Mouse (Mus musculus) midbrain, embryonic 12.5 days (tissue): Measurements from ENCODE around the gene Lipm. TPM values are rescaled to one million over a fixed set of nuclear protein-coding genes. Genes with fewer than 3 reads are reported as not detected.

Source experiments
- ATAC-seq: fragments of 200-750 bp; cut with Nextera tagmentation; 2 replicates; pipeline ENCODE4 v1.8.0; 2017; ENCODE audit warnings: low read depth, moderate TSS enrichment, moderate library complexity; ENCODE audit not compliant: low FRiP score
- H3K27ac ChIP-seq: fragments of 300-500 bp; sonication (generic); replicated peaks from 2 replicates; pipeline ENCODE4 v1.5.1; 2016; ENCODE audit warnings: mild to moderate bottlenecking
- H3K27me3 ChIP-seq: fragments of 300-500 bp; sonication (generic); 2 replicates; pipeline ENCODE4 v1.6.1; 2016; ENCODE audit warnings: mild to moderate bottlenecking
- H3K36me3 ChIP-seq: fragments of 300-500 bp; sonication (generic); 2 replicates; pipeline ENCODE4 v1.6.1; 2016
- H3K4me1 ChIP-seq: fragments of 300-500 bp; sonication (generic); 2 replicates; pipeline ENCODE4 v1.6.1; 2016
- H3K4me2 ChIP-seq: fragments of 300-500 bp; sonication (generic); replicated peaks from 2 replicates; pipeline ENCODE4 v1.6.1; 2016; ENCODE audit warnings: mild to moderate bottlenecking, moderate library complexity
- H3K4me3 ChIP-seq: fragments of 300-500 bp; sonication (generic); 2 replicates; pipeline ENCODE4 v1.5.1; 2016; ENCODE audit warnings: mild to moderate bottlenecking
- H3K9ac ChIP-seq: fragments of 300-500 bp; sonication (generic); replicated peaks from 2 replicates; pipeline ENCODE4 v1.6.1; 2016; ENCODE audit warnings: mild to moderate bottlenecking, moderate library complexity
- H3K9me3 ChIP-seq: fragments of 300-500 bp; sonication (generic); 2 replicates; pipeline ENCODE4 v1.6.1; 2016; ENCODE audit warnings: mild to moderate bottlenecking
- WGBS: fragments of 180-500 bp; shearing (Covaris S2); methylation state at CpG from one replicate; pipeline ENCODE4 v1.1.7; 2016; 5-methylcytosine and 5-hydroxymethylcytosine counted together
- polyA plus RNA-seq: library from polyadenylated mRNA; unstranded; fragments of >200 nt; fragmentation: Nextera tagmentation; extraction: Ambion mirVana; gene quantifications from 2 replicates; pipeline ENCODE4 v1.2.1, GENCODE M21; 2016

The Lipm gene
- polyA plus RNA-seq, 1 experiment from 2014 or later, result not detected

DNA sequence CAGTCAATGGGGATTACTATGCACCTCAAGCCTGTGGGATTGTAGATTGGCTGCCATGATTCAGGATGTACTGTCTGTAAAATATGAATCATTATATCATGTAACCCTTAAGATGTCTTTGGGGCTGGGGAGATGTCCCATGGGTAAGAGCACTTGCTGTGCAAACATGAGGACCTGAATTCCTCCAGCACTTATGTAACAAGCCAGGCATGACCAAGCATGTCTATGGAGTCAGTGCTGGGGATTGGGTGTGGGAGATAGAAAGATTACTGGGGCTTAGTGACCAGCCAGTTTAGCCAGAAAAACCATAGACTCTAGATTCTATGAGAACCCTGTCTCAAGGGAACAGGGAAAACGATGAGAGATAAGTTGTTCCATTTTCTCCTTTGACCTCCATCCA is 18.4 kb downstream of the Lipm start:
- Histone ChIP-seq H3K36me3 (no peaks in the 10 kb centered on the region), H3K4me3 (no peak overlapping the region), H3K4me2 (no peak overlapping the region), H3K4me1 (no peaks in the 10 kb centered on the region), H3K9ac (no peak overlapping the region), H3K27ac (no peak overlapping the region), H3K9me3 (no peaks in the 10 kb centered on the region), H3K27me3 (no peaks in the 10 kb centered on the region)
- ATAC-seq, result no peak
- WGBS, result 80% methylated on average over 1 of the region's 1 CpGs

DNA sequence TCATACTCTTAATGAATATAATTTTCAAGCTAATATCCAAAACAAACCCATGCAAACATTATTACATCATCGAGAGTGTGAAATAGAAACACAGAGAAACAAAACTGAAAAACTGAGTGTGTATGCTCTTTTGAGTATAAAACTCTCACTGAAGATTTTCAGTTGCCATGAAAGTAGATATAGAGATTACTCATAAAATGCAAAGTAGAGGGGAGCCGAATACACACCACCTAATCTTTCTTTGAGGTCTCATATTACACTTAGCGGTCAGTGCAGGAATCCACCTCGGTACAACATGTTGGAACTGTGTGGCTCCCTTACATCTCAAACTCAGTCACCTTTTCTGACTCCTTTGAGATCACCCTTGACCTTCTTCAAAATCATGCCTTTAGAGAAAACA is 18.9 kb downstream of the Lipm start:
- Histone ChIP-seq H3K4me3 (no peak overlapping the region), H3K27ac (no peak overlapping the region), H3K9me3 (no peaks in the 10 kb centered on the region), H3K4me2 (no peak overlapping the region), H3K36me3 (no peaks in the 10 kb centered on the region), H3K9ac (no peak overlapping the region), H3K27me3 (no peaks in the 10 kb centered on the region), H3K4me1 (no peaks in the 10 kb centered on the region)
- no peak for ATAC-seq
- 79% methylated on average over 4 of the region's 4 CpGs for WGBS

- H3K27me3 ChIP-seq, result no peaks in the 10 kb centered on the region
- H3K9me3 ChIP-seq, result no peaks in the 10 kb centered on the region
- no peak overlapping the region for H3K27ac ChIP-seq
- no peak overlapping the region for H3K4me2 ChIP-seq
- no peak for ATAC-seq
- no peaks in the 10 kb centered on the region for H3K4me1 ChIP-seq
- H3K4me3 ChIP-seq, result no peak overlapping the region
- WGBS, result 72% methylated on average over 3 of the region's 3 CpGs
- no peak overlapping the region for H3K9ac ChIP-seq
- no peaks in the 10 kb centered on the region for H3K36me3 ChIP-seq
Observed at GRCm38 (mm10) chr19:34120107-34120731, 19.5 kb downstream of the Lipm start.

GRCm38 (mm10) chr19:34138720-34139430 is 38.1 kb downstream of the Lipm start:
- Histone ChIP-seq H3K27ac (no peak overlapping the region), H3K36me3 (no peaks in the 10 kb centered on the region), H3K4me3 (no peak overlapping the region), H3K27me3 (no peaks in the 10 kb centered on the region), H3K9me3 (no peaks in the 10 kb centered on the region), H3K4me2 (no peak overlapping the region), H3K4me1 (no peaks in the 10 kb centered on the region), H3K9ac (no peak overlapping the region)
- ATAC-seq, result no peak
- 83% methylated on average over 6 of the region's 6 CpGs for WGBS

DNA sequence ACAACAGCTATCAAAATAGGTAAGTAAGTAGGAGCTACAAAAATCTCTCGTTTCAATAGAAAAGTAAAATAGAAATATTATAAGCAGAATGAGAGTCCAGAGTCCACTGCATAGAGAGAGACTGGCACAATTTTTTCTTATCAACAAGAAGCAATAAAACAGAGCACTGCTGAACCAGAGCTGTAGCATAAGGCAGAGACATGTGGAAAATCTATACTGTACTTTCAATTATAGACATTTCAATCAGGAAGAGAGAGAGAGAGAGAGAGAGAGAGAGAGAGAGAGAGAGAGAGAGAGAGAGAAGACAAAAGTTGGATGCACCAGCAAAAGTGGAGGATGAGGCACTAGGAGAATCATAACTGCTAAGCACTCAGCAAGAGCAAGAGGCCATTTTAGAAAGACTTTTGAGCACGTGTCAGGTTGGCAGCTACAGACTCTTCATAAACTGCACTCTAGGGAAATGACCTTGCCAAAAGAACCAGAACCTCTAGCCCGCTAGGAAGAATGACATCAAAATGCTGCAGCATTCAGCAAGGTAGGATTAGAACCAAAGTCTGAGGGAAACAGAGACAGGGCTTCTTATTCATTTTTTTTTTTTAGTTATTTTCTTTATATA is 38.8 kb downstream of the Lipm start:
- Histone ChIP-seq H3K4me3 (no peak overlapping the region), H3K4me1 (no peaks in the 10 kb centered on the region), H3K9me3 (no peaks in the 10 kb centered on the region), H3K27ac (no peak overlapping the region), H3K4me2 (no peak overlapping the region), H3K27me3 (no peaks in the 10 kb centered on the region), H3K36me3 (no peaks in the 10 kb centered on the region), H3K9ac (no peak overlapping the region)
- no peak for ATAC-seq
- WGBS, result 80% methylated on average over 3 of the region's 3 CpGs

DNA sequence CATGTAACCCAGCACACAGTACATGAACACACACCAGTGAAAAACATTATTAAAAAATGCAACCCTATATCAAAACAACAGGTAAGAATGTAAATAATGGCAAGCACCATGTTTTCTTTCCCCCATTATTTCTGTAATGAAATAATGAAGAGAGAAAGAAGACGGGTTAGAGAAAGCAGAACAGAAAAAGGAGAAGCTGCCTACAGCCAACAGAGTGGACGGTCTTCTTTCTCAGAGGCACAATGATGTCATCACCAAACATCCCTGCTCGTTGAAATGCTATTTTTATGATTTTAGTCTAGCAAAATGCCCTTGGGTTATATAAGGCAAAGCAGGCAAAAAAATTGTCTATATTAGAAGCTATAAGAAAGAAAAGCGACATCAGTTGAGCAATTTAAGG is 47.7 kb downstream of the Lipm start:
- no peak overlapping the region for H3K4me2 ChIP-seq
- no peaks in the 10 kb centered on the region for H3K9me3 ChIP-seq
- no peak for ATAC-seq
- H3K27ac ChIP-seq, result no peak overlapping the region
- no peaks in the 10 kb centered on the region for H3K4me1 ChIP-seq
- H3K36me3 ChIP-seq, result no peaks in the 10 kb centered on the region
- no peak overlapping the region for H3K4me3 ChIP-seq
- no peaks in the 10 kb centered on the region for H3K27me3 ChIP-seq
- H3K9ac ChIP-seq, result no peak overlapping the region
- WGBS, result 81% methylated on average over 4 of the region's 4 CpGs

DNA sequence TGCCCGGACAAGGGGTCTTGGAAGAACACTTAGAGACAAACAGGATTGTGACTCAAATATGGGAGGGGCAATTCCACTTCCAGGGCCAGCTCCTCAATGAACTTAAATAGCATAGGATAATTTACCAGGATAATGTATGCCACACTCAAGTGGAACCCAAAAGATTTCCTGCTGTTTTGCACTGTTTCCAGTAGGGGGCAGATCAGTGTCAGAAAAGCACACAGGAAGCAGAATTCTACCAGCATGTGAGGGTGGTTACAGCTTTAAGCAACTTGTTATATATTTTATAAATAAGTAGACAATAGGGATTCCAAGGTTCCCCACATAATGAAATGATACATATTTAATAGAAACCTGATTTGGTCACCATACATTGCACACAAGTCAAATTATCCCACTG is 51.2 kb downstream of the Lipm start:
- no peaks in the 10 kb centered on the region for H3K36me3 ChIP-seq
- H3K4me1 ChIP-seq, result no peaks in the 10 kb centered on the region
- H3K9me3 ChIP-seq, result no peaks in the 10 kb centered on the region
- ATAC-seq, result no peak
- no peaks in the 10 kb centered on the region for H3K27me3 ChIP-seq
- H3K9ac ChIP-seq, result no peak overlapping the region
- no peak overlapping the region for H3K4me3 ChIP-seq
- 83% methylated on average over 1 of the region's 1 CpGs for WGBS
- no peak overlapping the region for H3K27ac ChIP-seq
- H3K4me2 ChIP-seq, result no peak overlapping the region

DNA sequence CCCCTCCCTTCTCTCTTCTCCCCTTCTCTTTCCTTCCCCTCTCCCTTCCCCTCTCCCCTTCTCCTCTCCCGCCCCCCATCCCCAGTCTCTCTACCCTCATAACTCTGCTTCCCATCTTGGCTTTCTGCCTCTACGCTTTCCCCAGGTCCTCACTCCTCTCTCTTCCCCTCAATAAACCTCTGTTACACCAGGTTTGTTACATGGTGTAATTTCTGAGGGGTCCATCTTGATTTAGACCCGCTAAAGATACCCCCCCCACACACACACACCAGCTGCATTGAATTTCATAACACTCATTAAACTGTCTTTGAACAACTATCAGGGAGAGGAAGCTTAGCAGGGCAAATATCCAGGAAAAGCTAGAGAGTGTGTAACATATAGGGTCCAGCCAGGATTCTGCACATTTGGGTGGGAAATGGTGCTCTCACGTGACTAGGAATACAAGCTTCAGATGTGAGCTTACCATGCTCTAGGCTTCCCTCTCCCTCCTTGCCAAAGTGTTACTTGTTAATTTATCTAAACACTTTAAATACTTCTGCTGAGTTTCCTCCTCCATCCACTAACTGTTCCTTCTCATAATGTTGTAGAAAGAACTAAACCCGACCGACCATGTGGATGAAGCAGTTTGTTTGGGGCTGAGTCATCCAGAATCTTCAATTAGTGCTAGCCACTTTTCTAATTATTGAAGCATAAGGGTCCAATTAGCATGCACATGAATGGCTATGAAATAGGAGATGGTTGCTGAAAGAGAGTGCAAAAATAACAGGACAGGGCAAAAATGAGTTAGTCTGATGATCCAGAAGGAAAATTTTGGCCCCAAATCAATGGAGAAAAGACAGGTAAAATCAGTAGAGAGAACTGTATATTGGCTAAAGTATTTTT is 52.8 kb downstream of the Lipm start:
- 83% methylated on average over 6 of the region's 6 CpGs for WGBS
- Histone ChIP-seq H3K36me3 (no peaks in the 10 kb centered on the region), H3K4me1 (no peaks in the 10 kb centered on the region), H3K27me3 (no peaks in the 10 kb centered on the region), H3K9me3 (no peaks in the 10 kb centered on the region), H3K4me2 (no peak overlapping the region), H3K9ac (no peak overlapping the region), H3K4me3 (no peak overlapping the region), H3K27ac (no peak overlapping the region; the same call in 1 of the 2 replicates)
- ATAC-seq, result no peak

DNA sequence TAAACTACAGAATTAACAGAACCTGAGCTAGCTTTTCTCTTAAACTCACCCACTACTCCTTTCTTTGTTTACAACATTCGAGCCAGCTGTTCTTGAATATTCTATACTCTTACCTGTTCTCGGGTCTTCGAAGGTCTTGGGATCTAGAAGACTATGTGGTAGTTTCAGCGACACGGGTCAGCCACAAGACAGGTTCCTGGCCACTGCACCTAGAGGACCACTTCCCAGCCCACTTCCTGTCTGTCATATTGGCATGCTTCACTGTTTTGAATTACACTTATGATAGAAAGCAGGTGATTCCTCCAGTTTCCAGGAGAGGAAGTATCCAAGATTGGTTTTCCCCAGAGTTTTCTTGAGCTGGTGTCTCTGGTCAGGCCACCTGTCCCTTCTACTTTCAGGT is 62.0 kb downstream of the Lipm start:
- no peak overlapping the region for H3K9ac ChIP-seq
- no peak for ATAC-seq
- no peak overlapping the region for H3K4me2 ChIP-seq
- no peak overlapping the region for H3K27ac ChIP-seq
- no peak overlapping the region for H3K4me3 ChIP-seq
- H3K4me1 ChIP-seq, result no peaks in the 10 kb centered on the region
- no peaks in the 10 kb centered on the region for H3K36me3 ChIP-seq
- 94% methylated on average over 5 of the region's 5 CpGs for WGBS
- peaks cover 40% of the 10 kb centered on the region for H3K27me3 ChIP-seq
- H3K9me3 ChIP-seq, result no peaks in the 10 kb centered on the region

DNA sequence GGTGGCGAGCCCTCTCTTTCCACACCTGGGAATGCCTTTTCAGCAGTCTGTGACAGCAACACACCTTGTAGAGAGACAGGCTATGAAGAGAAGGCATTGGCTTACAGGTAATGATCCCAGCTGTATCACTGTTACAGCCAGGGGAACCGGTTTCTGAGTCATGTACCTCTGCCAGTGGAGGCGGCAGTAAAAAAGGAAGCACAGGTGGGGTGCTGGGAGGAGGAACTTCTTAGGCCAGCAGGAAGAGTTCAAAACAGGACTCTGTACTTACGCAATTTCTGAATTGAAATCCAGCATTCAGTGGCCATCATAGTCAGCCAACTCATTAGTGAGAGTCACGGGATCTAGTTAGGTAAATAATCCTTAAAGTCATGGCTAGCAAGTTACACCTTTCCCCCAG is 65.2 kb downstream of the Lipm start, which contains the start of gene Ankrd22:
Gene Ankrd22 (minus strand): TSS at position 163 of the 400 bp plus-strand sequence.
- H3K27me3 ChIP-seq, result peaks cover 52% of the 10 kb centered on the region
- no peak within 1 kb of the TSS for H3K27ac ChIP-seq
- H3K9ac ChIP-seq, result no peak within 1 kb of the TSS
- no peaks in the 10 kb centered on the region for H3K9me3 ChIP-seq
- no peak for ATAC-seq
- no peaks in the 10 kb centered on the region for H3K4me1 ChIP-seq
- H3K36me3 ChIP-seq, result no peaks in the 10 kb centered on the region
- WGBS, result 79% methylated on average over 5 of the region's 5 CpGs
- no peak within 1 kb of the TSS for H3K4me3 ChIP-seq
- no peak within 1 kb of the TSS for H3K4me2 ChIP-seq

DNA sequence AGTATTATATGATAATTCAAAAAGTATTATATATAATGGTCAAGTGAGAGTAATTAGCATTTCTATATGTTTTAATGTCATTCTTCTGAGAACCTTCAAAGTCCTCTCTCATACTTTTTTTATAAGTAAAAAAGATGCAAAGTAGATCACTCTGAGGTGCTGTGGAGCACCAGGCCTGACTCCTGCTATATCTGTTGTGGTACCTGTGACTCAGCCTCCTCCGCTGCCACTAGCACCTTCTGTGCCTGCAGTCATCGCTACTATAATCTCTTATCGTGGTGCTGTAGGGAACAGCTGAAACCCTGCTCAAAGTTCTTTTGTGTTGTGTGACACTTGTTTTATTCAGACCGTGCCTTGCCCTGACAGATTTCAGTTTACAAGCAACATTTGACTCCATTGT is 65.7 kb downstream of the Lipm start:
- WGBS, result 66% methylated on average over 4 of the region's 4 CpGs

More for the DNA sequence above, 65.7 kb downstream of the Lipm start:
- Histone ChIP-seq H3K36me3 (no peaks in the 10 kb centered on the region), H3K4me3 (no peak overlapping the region), H3K9me3 (no peaks in the 10 kb centered on the region), H3K27me3 (peaks cover 53% of the 10 kb centered on the region), H3K27ac (no peak overlapping the region), H3K4me2 (no peak overlapping the region), H3K4me1 (no peaks in the 10 kb centered on the region), H3K9ac (no peak overlapping the region)
- ATAC-seq, result no peak
